ENCODE assay signal across 7 mouse cellular contexts in genomic region chr10:84441434-84441785, GRCm38 (mm10). TPM values are rescaled to one million over a fixed set of nuclear protein-coding genes. Genes with fewer than 3 reads are reported as not detected.
A peak's percentile ranks its signal among the peaks of the same experiment; 100 is the strongest.
DNase-seq lines count a peak whose midpoint lies in the region; ATAC-seq and TF ChIP-seq lines count a peak whose summit lies in the region.

No protein-coding gene starts in this region.

- no peak for TF ChIP-seq POLR2A in small intestine, adult 2 months (IDR thresholded peaks at IDR 0.05; ENCODE audit: low read depth, low read length)

- H3K9ac ChIP-seq in lung, embryonic 15.5 days: peak overlapping the region; percentile 97
- peak overlapping the region; percentile 99 for H3K9ac ChIP-seq in embryonic facial prominence, embryonic 14.5 days (ENCODE audit: low read depth, low read length)

- no peaks in the 10 kb centered on the region for H3K9me3 ChIP-seq in lung, embryonic 15.5 days
- no peaks in the 10 kb centered on the region for H3K9me3 ChIP-seq in embryonic facial prominence, embryonic 14.5 days (ENCODE audit: control insufficient read depth, low read length)

- H3K4me3 ChIP-seq in lung, embryonic 15.5 days: peak overlapping the region; percentile 74
- peak overlapping the region; percentile 91 for H3K4me3 ChIP-seq in embryonic facial prominence, embryonic 14.5 days (ENCODE audit: low read depth, low read length)
- peak overlapping the region; percentile 98 for H3K4me3 ChIP-seq in small intestine, adult 2 months (ENCODE audit: low read depth, low read length)

- no peaks in the 10 kb centered on the region for H3K36me3 ChIP-seq in lung, embryonic 15.5 days
- H3K36me3 ChIP-seq in embryonic facial prominence, embryonic 14.5 days (ENCODE audit: control insufficient read depth, insufficient read depth, low read length): no peaks in the 10 kb centered on the region
- H3K36me3 ChIP-seq in small intestine, adult 2 months (ENCODE audit: control insufficient read depth, insufficient read depth, low read length): no peaks in the 10 kb centered on the region

- WGBS in lung, embryonic 15.5 days: 2% methylated on average over 7 of the region's 7 CpGs
- WGBS in embryonic facial prominence, embryonic 14.5 days: 0% methylated on average over 7 of the region's 7 CpGs
- WGBS in small intestine, adult 2 months: 10% methylated on average over 7 of the region's 7 CpGs

- H3K4me1 ChIP-seq in lung, embryonic 15.5 days: peaks cover 36% of the 10 kb centered on the region
- peaks cover 23% of the 10 kb centered on the region for H3K4me1 ChIP-seq in embryonic facial prominence, embryonic 14.5 days (ENCODE audit: control insufficient read depth, insufficient read depth, low read length)
- no peaks in the 10 kb centered on the region; the same call in 1 of the 2 replicates for H3K4me1 ChIP-seq in small intestine, adult 2 months (ENCODE audit: control insufficient read depth, insufficient read depth, insufficient read length, low read length)

- peak; percentile 11; the same call in 1 of the 2 replicates for ATAC-seq in lung, embryonic 15.5 days (ENCODE audit: borderline replicate concordance, extremely low read depth, low FRiP score, low TSS enrichment)
- peak; percentile 0; the same call in 1 of the 2 replicates for ATAC-seq in embryonic facial prominence, embryonic 14.5 days (ENCODE audit: low read depth)

- peak overlapping the region; percentile 96 for H3K27ac ChIP-seq in lung, embryonic 15.5 days
- peak overlapping the region; percentile 98 for H3K27ac ChIP-seq in embryonic facial prominence, embryonic 14.5 days (replicated peaks; ENCODE audit: low read depth, low read length)
- H3K27ac ChIP-seq in small intestine, adult 2 months (ENCODE audit: insufficient read depth, low read depth, low read length): peak overlapping the region; percentile 69

- TF ChIP-seq CTCF in small intestine, adult 2 months (IDR thresholded peaks at IDR 0.05; ENCODE audit: extremely low read depth, insufficient read length, insufficient replicate concordance, low read depth, low read length): no peak

- no peak for DNase-seq in lung, postnatal 10 days
- no peak for DNase-seq in embryonic facial prominence, embryonic 14.5 days (ENCODE audit: low spot score)
- peak; percentile 59 for DNase-seq in kidney, postnatal 14 days
- DNase-seq in thymus, adult 18-20 months: no peak
- DNase-seq in ovary, postnatal 36 days (ENCODE audit: low spot score): no peak

- H3K27me3 ChIP-seq in lung, embryonic 15.5 days: no peaks in the 10 kb centered on the region
- no peaks in the 10 kb centered on the region for H3K27me3 ChIP-seq in embryonic facial prominence, embryonic 14.5 days (replicated peaks; ENCODE audit: control insufficient read depth, insufficient read depth, low read length)
- peaks cover 20% of the 10 kb centered on the region for H3K27me3 ChIP-seq in small intestine, adult 2 months (ENCODE audit: control insufficient read depth, insufficient read depth, low read length)

- H3K4me2 ChIP-seq in lung, embryonic 15.5 days: peak overlapping the region; percentile 84
- H3K4me2 ChIP-seq in embryonic facial prominence, embryonic 14.5 days (ENCODE audit: low read depth, low read length): peak overlapping the region; percentile 74

RNA-seq across cellular contexts. Expression of gene Nuak1, which starts 1.0 kb away (rescaled TPM):
- polyA plus RNA-seq in lung, embryonic 15.5 days (2015; fragmentation: Nextera tagmentation; extraction: Ambion mirVana): 2.0 and 2.6 TPM in 2 replicates
- polyA plus RNA-seq in embryonic facial prominence, embryonic 14.5 days (2014; fragmentation: Nextera tagmentation; extraction: Ambion mirVana): 3.3 and 3.7 TPM in 2 replicates
- polyA plus RNA-seq in small intestine, adult 2 months (2012; rRNA removed): 2.0 and 2.7 TPM in 2 replicates
